Mouse (Mus musculus) cerebellum, adult 2 months (tissue): ENCODE measurements around the gene Mcrip2. TPM values are rescaled to one million over a fixed set of nuclear protein-coding genes. Genes with fewer than 3 reads are reported as not detected.

Source experiments
- DNase-seq, 2 experiments: peaks; one replicate each; pipeline ENCODE4 v3.0.0; 2021
- H3K27ac ChIP-seq: fragments of 200-500 bp; 2 replicates; pipeline ENCODE4 v1.5.1; 2012; ENCODE audit warnings: low read length, control low read depth, inconsistent platforms; ENCODE audit not compliant: insufficient read depth
- H3K27me3 ChIP-seq: fragments of 200-500 bp; 2 replicates; pipeline ENCODE4 v1.6.1; 2012; ENCODE audit warnings: inconsistent platforms, mild to moderate bottlenecking, low read length, moderate library complexity; ENCODE audit not compliant: control insufficient read depth, insufficient read depth
- H3K4me1 ChIP-seq: fragments of 200-500 bp; 2 replicates; pipeline ENCODE4 v1.6.1; 2011; ENCODE audit warnings: low read length; ENCODE audit not compliant: control insufficient read depth, insufficient read depth
- H3K4me3 ChIP-seq: fragments of 200-500 bp; replicated peaks from 2 replicates; pipeline ENCODE3; 2011; ENCODE audit warnings: mild to moderate bottlenecking, low read depth, low read length, control low read depth; ENCODE audit not compliant: insufficient read depth
- CTCF ChIP-seq: fragments of 200-500 bp; IDR thresholded peaks from 2 replicates; pipeline ENCODE4 v1.5.1; 2011; ENCODE audit warnings: low read depth, mild to moderate bottlenecking, control low read depth, low read length, moderate library complexity, borderline replicate concordance; ENCODE audit not compliant: insufficient read depth
- POLR2A ChIP-seq: fragments of 200-500 bp; IDR thresholded peaks from 2 replicates; pipeline ENCODE4 v1.6.1; 2011; ENCODE audit warnings: low read length, control low read depth, borderline replicate concordance; ENCODE audit not compliant: insufficient read depth
- WGBS: fragments of 180-500 bp; shearing (Covaris S2); methylation state at CpG from one replicate; pipeline ENCODE4 v1.1.7; 2018; 5-methylcytosine and 5-hydroxymethylcytosine counted together
- polyA plus RNA-seq: library from polyadenylated mRNA; depleted of rRNA; stranded (reverse); fragments of >200 nt; gene quantifications from 2 replicates; pipeline ENCODE4 v1.2.3, GENCODE M21; 2012

The Mcrip2 gene
- polyA plus RNA-seq, 1 experiment: 34.1 TPM

DNA sequence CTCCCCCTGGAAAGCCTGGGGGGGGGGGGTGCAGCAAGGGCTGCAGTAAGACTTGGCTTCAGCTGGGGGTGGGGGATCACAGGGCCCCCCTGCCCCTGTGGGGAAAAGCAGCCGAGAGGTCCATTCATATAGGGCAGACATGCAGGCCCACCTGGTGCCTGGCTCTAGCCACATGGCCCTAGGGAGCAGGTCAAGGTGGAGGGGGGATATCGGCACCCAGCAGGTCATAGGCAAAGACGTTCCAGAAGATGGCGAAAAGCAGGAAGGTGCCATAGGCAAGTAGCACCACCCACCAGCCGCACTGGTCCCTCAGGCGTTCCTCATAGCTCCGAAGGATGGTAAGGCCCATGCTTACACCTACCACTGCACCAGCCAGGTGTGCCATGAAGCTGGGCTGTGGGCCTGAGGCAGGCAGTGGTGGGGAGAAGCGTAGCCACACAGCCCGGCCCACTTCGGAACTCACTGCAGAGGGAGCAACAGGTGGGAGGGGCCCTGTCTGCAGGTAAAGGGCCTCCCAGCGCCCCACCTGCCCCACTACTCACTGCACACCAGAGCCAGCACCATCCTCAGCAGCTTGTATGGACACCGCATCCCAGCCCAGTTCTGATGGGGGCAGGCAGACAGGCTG lies 33.9 kb downstream of the Mcrip2 start:
- H3K4me3 ChIP-seq: no peak overlapping the region
- WGBS: 76% methylated on average over 12 of the region's 12 CpGs
- TF ChIP-seq POLR2A: no peak
- no peak for TF ChIP-seq CTCF
- peaks cover 47% of the 10 kb centered on the region for H3K4me1 ChIP-seq
- no peak overlapping the region for H3K27ac ChIP-seq
- H3K27me3 ChIP-seq: no peaks in the 10 kb centered on the region
- DNase-seq: no peak

DNA sequence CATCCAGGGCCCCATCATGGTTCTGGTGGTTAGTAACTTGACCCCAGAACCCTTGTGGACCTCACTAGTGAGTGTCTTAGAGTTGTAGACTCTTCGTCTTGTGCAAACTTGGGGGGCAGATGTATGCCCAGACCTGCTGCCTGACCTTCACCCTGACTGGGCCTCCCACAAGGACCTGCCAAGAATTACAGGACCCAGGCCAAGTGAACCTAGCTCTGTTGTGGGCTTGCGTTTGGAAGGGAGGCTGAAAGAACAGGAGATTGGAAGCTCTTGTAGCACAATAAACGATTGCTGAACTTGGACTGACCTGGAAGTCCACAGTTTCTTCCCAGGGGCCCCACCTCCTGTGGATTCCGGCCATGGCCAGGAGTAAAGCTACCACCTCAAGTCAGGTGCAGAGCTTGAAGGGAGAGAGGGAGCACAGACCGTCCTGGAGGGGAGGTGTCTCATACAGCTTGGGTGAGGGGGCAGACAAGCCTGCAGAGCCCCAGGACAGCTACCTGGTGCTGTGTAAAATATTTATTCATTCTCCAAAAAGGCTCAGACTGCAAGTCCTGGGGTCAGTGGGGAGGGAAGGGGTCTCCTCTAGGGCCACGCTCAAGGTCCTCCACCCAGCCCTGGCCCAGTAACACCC lies 34.5 kb downstream of the Mcrip2 start:
- H3K27me3 ChIP-seq: no peaks in the 10 kb centered on the region
- DNase-seq: no peak
- no peak for TF ChIP-seq CTCF
- no peak for TF ChIP-seq POLR2A
- peak overlapping the region; percentile 95; the same call in 1 of the 2 replicates for H3K27ac ChIP-seq
- 16% methylated on average over 6 of the region's 6 CpGs for WGBS
- H3K4me1 ChIP-seq: peaks cover 50% of the 10 kb centered on the region
- peak overlapping the region; percentile 81 for H3K4me3 ChIP-seq

DNA sequence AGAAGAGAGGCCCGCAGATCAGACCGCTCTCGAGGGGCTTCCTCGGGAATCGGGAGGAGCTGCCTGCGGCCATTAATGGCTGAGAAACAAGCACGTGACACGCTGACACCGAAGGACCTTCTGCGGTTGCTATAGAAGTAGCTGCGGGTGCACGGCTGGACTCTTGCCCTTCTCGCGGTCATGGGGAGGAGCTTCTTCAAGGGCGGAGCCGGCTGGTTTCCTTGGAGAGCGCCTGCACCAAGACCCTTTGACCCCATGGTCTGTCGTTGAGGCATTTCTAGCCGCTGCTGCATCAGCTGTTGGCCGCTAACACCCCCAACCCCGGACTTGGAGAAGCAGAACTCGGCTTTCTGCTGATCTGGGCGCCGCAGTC lies 35.3 kb downstream of the Mcrip2 start, which contains the start of gene Stub1:
Stub1 (minus strand) TSS at position 114 of the 373 bp plus-strand sequence.
- Histone ChIP-seq H3K27me3 (no peaks in the 10 kb centered on the region), H3K4me3 (peak within 1 kb of the TSS; percentile 81), H3K4me1 (peaks cover 52% of the 10 kb centered on the region), H3K27ac (peak within 1 kb of the TSS; percentile 95)
- TF ChIP-seq CTCF (no peak), POLR2A (no peak)
- peak in 1 of 2 experiments; percentile 89 for DNase-seq
- under 1% methylated on average over 24 of the region's 24 CpGs for WGBS

DNA sequence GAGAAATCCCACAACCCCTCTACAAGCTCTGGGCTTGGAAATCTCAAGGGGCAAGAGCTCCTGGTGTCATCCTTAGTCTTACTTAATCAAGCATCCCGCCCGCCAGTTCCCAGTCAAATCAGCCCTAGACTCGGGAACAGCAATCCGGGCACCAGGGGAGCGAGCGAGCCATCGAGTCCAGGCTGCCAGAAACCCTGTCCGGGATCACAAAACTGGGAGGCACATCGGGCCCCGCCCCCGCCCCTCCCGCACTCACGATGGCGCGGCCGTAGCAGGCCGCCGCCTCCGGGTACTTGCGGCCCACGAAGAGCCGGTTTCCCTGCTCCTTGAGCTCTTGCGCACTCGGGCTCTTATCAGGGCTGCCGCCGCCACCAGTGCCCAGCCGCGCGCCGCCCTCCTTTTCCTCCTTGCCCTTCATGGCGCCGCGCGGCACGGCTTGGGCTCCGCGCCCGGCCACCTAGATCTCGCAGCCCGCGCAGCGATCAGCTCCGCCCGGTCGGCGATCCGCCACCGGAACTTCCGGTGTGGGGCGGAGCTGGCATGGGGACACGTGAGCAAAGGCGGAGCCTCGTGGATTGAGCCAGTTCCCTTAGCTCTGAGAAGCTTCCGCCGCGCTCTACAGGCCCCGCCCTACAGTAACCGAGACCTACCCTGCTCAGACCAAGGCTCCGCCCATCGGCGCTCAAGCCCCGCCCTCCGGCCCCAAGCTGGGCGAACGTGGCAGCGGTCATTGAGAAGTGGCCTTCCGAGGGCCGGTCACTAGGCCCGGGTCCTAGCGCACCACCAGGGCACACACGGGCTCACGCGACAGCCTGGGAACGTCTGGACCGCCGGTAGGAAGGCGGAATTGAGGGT lies 35.9 kb downstream of the Mcrip2 start:
- under 1% methylated on average over 75 of the region's 77 CpGs for WGBS
- H3K4me1 ChIP-seq: peaks cover 55% of the 10 kb centered on the region
- peak overlapping the region; percentile 81 for H3K4me3 ChIP-seq
- DNase-seq: peak; percentile 99
- TF ChIP-seq CTCF (no peak), POLR2A (peak; percentile 70)
- H3K27ac ChIP-seq: peak overlapping the region; percentile 95
- no peaks in the 10 kb centered on the region for H3K27me3 ChIP-seq

DNA sequence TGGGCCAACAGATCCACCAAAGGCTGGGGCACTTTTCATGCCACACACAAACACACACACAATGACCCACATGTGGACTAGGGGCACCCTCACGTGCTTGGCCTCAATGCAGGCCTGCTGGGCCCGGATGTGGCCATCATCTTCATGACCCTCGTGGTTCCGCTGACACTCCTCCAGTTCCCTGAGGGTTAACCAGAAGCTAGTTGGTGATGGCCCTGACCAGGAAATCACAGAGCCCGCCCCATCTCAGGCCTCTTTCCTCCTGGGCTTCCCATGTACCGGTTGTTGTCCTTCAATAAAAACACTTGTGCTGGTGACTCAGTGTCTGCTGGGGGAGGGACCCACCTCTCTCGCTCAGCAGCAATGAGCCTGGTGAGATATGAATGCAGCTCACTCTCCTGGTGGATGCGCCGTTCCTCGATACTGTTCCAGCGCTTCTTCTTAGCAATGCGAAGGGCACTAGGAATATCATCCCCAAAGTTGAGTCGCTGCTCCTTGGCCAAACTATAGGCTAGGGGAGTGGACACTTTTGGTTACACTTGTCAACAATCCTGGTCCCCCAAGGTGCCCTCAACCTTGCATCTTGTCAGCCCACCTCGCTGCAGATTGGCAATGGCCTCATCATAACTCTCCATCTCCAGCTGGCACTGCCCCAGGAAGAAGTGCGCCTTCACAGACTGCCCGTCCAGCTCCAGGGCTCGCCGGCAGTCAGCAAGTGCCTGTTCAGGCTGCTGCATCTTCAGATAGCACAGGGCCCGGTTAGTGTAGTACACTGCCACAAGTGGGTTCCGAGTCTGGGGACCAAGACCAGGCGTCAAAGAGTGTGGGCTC lies 36.9 kb downstream of the Mcrip2 start:
- peak; percentile 59 to 64 for DNase-seq
- no peak overlapping the region for H3K27ac ChIP-seq
- 37% methylated on average over 21 of the region's 21 CpGs for WGBS
- TF ChIP-seq POLR2A (no peak), CTCF (no peak)
- peaks cover 50% of the 10 kb centered on the region for H3K4me1 ChIP-seq
- H3K27me3 ChIP-seq: no peaks in the 10 kb centered on the region
- peak overlapping the region; percentile 81 for H3K4me3 ChIP-seq

DNA sequence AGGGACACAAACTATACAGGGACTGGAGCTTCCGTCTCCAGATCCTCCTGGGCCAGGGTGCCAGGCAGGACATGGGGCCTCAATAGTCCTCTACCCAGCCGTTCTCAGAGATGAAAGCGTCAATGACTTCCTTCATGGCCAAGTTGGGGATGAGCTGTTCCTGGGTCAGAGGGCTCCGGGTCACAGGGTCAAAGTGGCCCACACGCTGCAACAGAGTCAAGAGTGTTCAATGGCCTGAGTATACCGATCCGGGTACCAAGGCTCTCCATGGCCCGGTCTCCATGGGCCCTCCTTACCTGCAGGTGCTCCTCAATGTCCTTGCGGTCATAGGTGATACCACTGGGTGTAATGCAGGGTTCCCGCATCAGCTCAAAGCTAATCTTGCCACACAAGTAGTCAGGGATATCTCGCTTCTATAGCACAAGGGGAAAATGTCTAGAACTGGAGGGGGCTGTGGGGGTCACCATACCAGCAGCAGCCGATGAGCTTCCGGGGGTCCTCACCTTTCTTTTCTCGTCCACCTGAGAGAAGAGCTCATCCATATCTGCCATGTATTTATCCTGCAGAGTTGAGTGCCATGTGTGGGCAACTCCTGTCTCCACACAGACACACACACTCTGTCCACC lies 37.6 kb downstream of the Mcrip2 start:
- TF ChIP-seq POLR2A (no peak), CTCF (no peak)
- no peak for DNase-seq
- Histone ChIP-seq H3K4me1 (peaks cover 45% of the 10 kb centered on the region), H3K4me3 (no peak overlapping the region), H3K27me3 (no peaks in the 10 kb centered on the region), H3K27ac (no peak overlapping the region)
- 77% methylated on average over 14 of the region's 14 CpGs for WGBS
